ENCODE assay signal across 18 mouse cellular contexts in the genomic region with DNA sequence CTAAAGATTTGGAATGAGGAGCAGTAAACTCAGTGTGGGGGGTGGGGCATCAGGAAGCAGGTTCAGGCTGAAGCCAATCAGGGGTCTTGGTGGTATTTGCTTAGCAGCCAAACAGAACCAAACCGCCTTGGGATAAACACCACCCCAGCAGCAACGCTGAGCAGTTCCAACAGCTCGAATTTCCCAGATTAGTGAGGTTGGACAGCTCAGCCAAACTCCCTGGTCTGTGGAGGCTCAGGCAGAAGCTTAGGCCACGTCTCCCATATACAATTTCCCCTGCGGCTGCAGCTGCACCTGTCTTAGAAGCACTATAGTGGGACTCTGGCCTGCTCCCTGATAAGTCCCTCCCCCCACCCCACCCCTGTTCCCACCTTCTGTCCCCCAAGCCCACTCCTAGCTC.
DNase-seq lines count a peak whose midpoint lies in the region; ATAC-seq and TF ChIP-seq lines count a peak whose summit lies in the region.
"Had no signal": no experiment of that assay in that cellular context is flagged by ENCODE, and none has a peak within 500 bp of the region (broad histone marks: within the 10 kb centered on the region; RNA-seq: fewer than 3 reads in every experiment).

No protein-coding gene starts in this region.

- 7% methylated on average over 5 of the region's 5 CpGs for WGBS in limb, embryonic 12.5 days
- WGBS in limb, embryonic 10.5 days, result 9% methylated on average over 5 of the region's 5 CpGs
- WGBS in embryonic facial prominence, embryonic 14.5 days, result 7% methylated on average over 5 of the region's 5 CpGs

- intact Hi-C loops in gastrocnemius, adult 2 months (cut with DNase I), result no loop called here

- peak; percentile 51 for DNase-seq in gastrocnemius, adult 2 months
- no peak for DNase-seq in gastrocnemius, postnatal 10 days
- DNase-seq in limb, embryonic 10.5 days (ENCODE audit: low spot score), result no peak
- peak; percentile 81 for DNase-seq in embryonic facial prominence, embryonic 14.5 days (ENCODE audit: low spot score)
- peak; percentile 34 for DNase-seq in forelimb bud, embryonic 11.5 days (ENCODE audit: low read depth, low spot score)
- DNase-seq in heart, postnatal 4 days, result no peak
- DNase-seq: adrenal gland, adult 2 months; adrenal gland, postnatal 25 days; cerebellum, adult 18-20 months; cerebellum, adult 9-11 months; cerebellum, postnatal 36 days; heart, adult 2 months had no signal

- no peak overlapping the region for H3K4me2 ChIP-seq in limb, embryonic 12.5 days
- no peak overlapping the region for H3K4me2 ChIP-seq in embryonic facial prominence, embryonic 14.5 days (ENCODE audit: low read depth, low read length)
- H3K4me2 ChIP-seq: forebrain, embryonic 12.5 days; heart, embryonic 12.5 days; hindbrain, embryonic 12.5 days had no signal

- H3K36me3 ChIP-seq in limb, embryonic 12.5 days, result no peaks in the 10 kb centered on the region
- H3K36me3 ChIP-seq in limb, embryonic 10.5 days, result no peaks in the 10 kb centered on the region
- H3K36me3 ChIP-seq in embryonic facial prominence, embryonic 14.5 days (ENCODE audit: control insufficient read depth, insufficient read depth, low read length), result no peaks in the 10 kb centered on the region
- H3K36me3 ChIP-seq: forebrain, embryonic 12.5 days; heart, embryonic 12.5 days; hindbrain, embryonic 12.5 days had no signal

- H3K9ac ChIP-seq in limb, embryonic 12.5 days (replicated peaks), result no peak overlapping the region
- H3K9ac ChIP-seq in embryonic facial prominence, embryonic 14.5 days (ENCODE audit: low read depth, low read length), result no peak overlapping the region
- H3K9ac ChIP-seq: forebrain, embryonic 12.5 days; heart, embryonic 12.5 days; hindbrain, embryonic 12.5 days had no signal

- TF ChIP-seq CTCF in gastrocnemius, adult 2 months (IDR thresholded peaks at IDR 0.05), result no peak

- peak overlapping the region; percentile 57 for H3K27ac ChIP-seq in gastrocnemius, adult 2 months
- H3K27ac ChIP-seq in limb, embryonic 12.5 days, result no peak overlapping the region
- H3K27ac ChIP-seq in limb, embryonic 10.5 days, result no peak overlapping the region
- H3K27ac ChIP-seq in embryonic facial prominence, embryonic 14.5 days (replicated peaks; ENCODE audit: low read depth, low read length), result no peak overlapping the region
- H3K27ac ChIP-seq: forebrain, embryonic 12.5 days; heart, adult 2 months; hindbrain, embryonic 12.5 days; hindbrain, postnatal 0 days had no signal

- no peak overlapping the region for H3K4me3 ChIP-seq in gastrocnemius, adult 2 months
- no peak overlapping the region for H3K4me3 ChIP-seq in limb, embryonic 12.5 days (replicated peaks)
- H3K4me3 ChIP-seq in limb, embryonic 10.5 days, result no peak overlapping the region
- H3K4me3 ChIP-seq in embryonic facial prominence, embryonic 14.5 days (ENCODE audit: low read depth, low read length), result no peak overlapping the region
- H3K4me3 ChIP-seq: forebrain, embryonic 12.5 days; heart, adult 2 months; heart, embryonic 12.5 days; hindbrain, embryonic 12.5 days had no signal

- H3K4me1 ChIP-seq in limb, embryonic 12.5 days (replicated peaks), result peaks cover 8% of the 10 kb centered on the region
- peaks cover 19% of the 10 kb centered on the region for H3K4me1 ChIP-seq in limb, embryonic 10.5 days
- H3K4me1 ChIP-seq in embryonic facial prominence, embryonic 14.5 days (ENCODE audit: control insufficient read depth, insufficient read depth, low read length), result no peaks in the 10 kb centered on the region
- H3K4me1 ChIP-seq: heart, embryonic 12.5 days had no signal

- H3K27me3 ChIP-seq in limb, embryonic 12.5 days, result peaks cover 22% of the 10 kb centered on the region
- H3K27me3 ChIP-seq in limb, embryonic 10.5 days (ENCODE audit: low read depth, poor library complexity, severe bottlenecking), result peaks cover 35% of the 10 kb centered on the region
- H3K27me3 ChIP-seq in embryonic facial prominence, embryonic 14.5 days (replicated peaks; ENCODE audit: control insufficient read depth, insufficient read depth, low read length), result 0 out of 2 replicates have a peak, but pooled peaks cover 6% of the 10 kb centered on the region

- no peaks in the 10 kb centered on the region for H3K9me3 ChIP-seq in limb, embryonic 12.5 days
- no peaks in the 10 kb centered on the region for H3K9me3 ChIP-seq in limb, embryonic 10.5 days (replicated peaks)
- H3K9me3 ChIP-seq in embryonic facial prominence, embryonic 14.5 days (ENCODE audit: control insufficient read depth, low read length), result no peaks in the 10 kb centered on the region
- H3K9me3 ChIP-seq: forebrain, embryonic 12.5 days; hindbrain, embryonic 12.5 days had no signal

- peak; percentile 68; the same call in 1 of the 2 replicates for ATAC-seq in limb, embryonic 12.5 days (ENCODE audit: insufficient number of reproducible peaks, insufficient read depth, low FRiP score, low TSS enrichment, low read depth)
- peak; percentile 87 for ATAC-seq in embryonic facial prominence, embryonic 14.5 days (ENCODE audit: low read depth)
- ATAC-seq: forebrain, embryonic 16.5 days; hindbrain, postnatal 0 days had no signal

Comparison
In these comparisons a context has a peak if more than half of its experiments do, and no peak if none do; other contexts are left out.
1. DNase-seq: peak in gastrocnemius, adult 2 months (single experiment), embryonic facial prominence, embryonic 14.5 days (single experiment) and forelimb bud, embryonic 11.5 days (single experiment); none in gastrocnemius, postnatal 10 days (single experiment), limb, embryonic 10.5 days (single experiment) and heart, postnatal 4 days (single experiment).